ENCODE assay signal across 29 mouse cellular contexts in genomic region chr11:98563025-98563424, GRCm38 (mm10). TPM values are rescaled to one million over a fixed set of nuclear protein-coding genes. Genes with fewer than 3 reads are reported as not detected.
"Had no signal": no experiment of that assay in that cellular context is flagged by ENCODE, and none has a peak within 500 bp of the region (broad histone marks: within the 10 kb centered on the region; RNA-seq: fewer than 3 reads in every experiment).

No protein-coding gene starts in this region.

- ATAC-seq: liver, postnatal 0 days; lung, postnatal 0 days; midbrain, embryonic 15.5 days had no signal

- H3K4me1 ChIP-seq: limb, embryonic 15.5 days; midbrain, embryonic 15.5 days; neural tube, embryonic 12.5 days; neural tube, embryonic 15.5 days had no signal

- H3K27me3 ChIP-seq: midbrain, embryonic 12.5 days; midbrain, embryonic 15.5 days; neural tube, embryonic 12.5 days had no signal

- H3K9me3 ChIP-seq: limb, embryonic 12.5 days; limb, embryonic 15.5 days; midbrain, embryonic 12.5 days; midbrain, embryonic 15.5 days; neural tube, embryonic 12.5 days; neural tube, embryonic 15.5 days had no signal

- H3K27ac ChIP-seq: limb, embryonic 12.5 days; limb, embryonic 15.5 days; liver, embryonic 14.5 days; macrophage; midbrain, embryonic 12.5 days; midbrain, embryonic 15.5 days; neural tube, embryonic 12.5 days; neural tube, embryonic 15.5 days had no signal

- H3K9ac ChIP-seq: limb, embryonic 12.5 days; limb, embryonic 15.5 days; liver, embryonic 14.5 days; liver, postnatal 0 days; lung, embryonic 14.5 days; midbrain, embryonic 12.5 days; midbrain, embryonic 15.5 days; neural tube, embryonic 12.5 days; neural tube, embryonic 15.5 days had no signal

- H3K4me3 ChIP-seq: limb, embryonic 12.5 days; limb, embryonic 15.5 days; midbrain, embryonic 12.5 days; midbrain, embryonic 15.5 days; neural tube, embryonic 12.5 days; neural tube, embryonic 15.5 days had no signal

- H3K4me2 ChIP-seq: limb, embryonic 12.5 days; limb, embryonic 15.5 days; liver, embryonic 11.5 days; lung, embryonic 14.5 days; midbrain, embryonic 12.5 days; midbrain, embryonic 15.5 days; neural tube, embryonic 12.5 days; neural tube, embryonic 15.5 days had no signal

- DNase-seq: kidney, postnatal 14 days; kidney, postnatal 4 days; left cerebral cortex, postnatal 4 days; liver, postnatal 0 days; right cerebral cortex, adult 18-20 months; right cerebral cortex, postnatal 14 days; right cerebral cortex, postnatal 4 days; thymus, adult 2 months; thymus, postnatal 14 days; thymus, postnatal 4 days had no signal

- H3K36me3 ChIP-seq: limb, embryonic 12.5 days; limb, embryonic 15.5 days; midbrain, embryonic 12.5 days; midbrain, embryonic 15.5 days; neural tube, embryonic 12.5 days; neural tube, embryonic 15.5 days had no signal

RNA-seq across cellular contexts. Expression of gene Zpbp2, which starts 12.1 kb away (rescaled TPM):
- total RNA-seq: layer of hippocampus, adult 18-20 months; left cerebral cortex, adult 8-10 months; left cerebral cortex, postnatal 14 days; left cerebral cortex, postnatal 4 days had no signal
- polyA plus RNA-seq: limb, embryonic 12.5 days; macrophage; neural tube, embryonic 12.5 days; neural tube, embryonic 15.5 days had no signal

RNA-seq across cellular contexts. Expression of gene Ikzf3, which starts 17.2 kb away (rescaled TPM):
- total RNA-seq: layer of hippocampus, adult 18-20 months had no signal

RNA-seq across cellular contexts. Expression of gene Lrrc3c, which starts 35.1 kb away (rescaled TPM):
- total RNA-seq: layer of hippocampus, adult 18-20 months; layer of hippocampus, postnatal 14 days; left cerebral cortex, adult 8-10 months; left cerebral cortex, postnatal 14 days; left cerebral cortex, postnatal 4 days; megakaryocyte, adult 5-6 weeks had no signal
- polyA plus RNA-seq: kidney, embryonic 16.5 days; limb, embryonic 12.5 days; limb, embryonic 15.5 days; liver, embryonic 11.5 days; liver, embryonic 14.5 days; liver, postnatal 0 days; lung, embryonic 14.5 days; lung, postnatal 0 days; macrophage; midbrain, embryonic 12.5 days; midbrain, embryonic 15.5 days; neural tube, embryonic 12.5 days; neural tube, embryonic 15.5 days; spleen, adult 2 months; stomach, embryonic 16.5 days; thymus, adult 2 months had no signal
